Mouse (Mus musculus) adrenal gland, adult (tissue): ENCODE data around the gene Adam19.

Experiments used
- DNase-seq, 2 experiments: peaks; one replicate each; pipeline ENCODE4 v3.0.0; 2022 to 2023; ENCODE audit warnings: low spot score in 1 of 2; ENCODE audit not compliant: inconsistent age in 2 of 2

The Adam19 gene

DNA sequence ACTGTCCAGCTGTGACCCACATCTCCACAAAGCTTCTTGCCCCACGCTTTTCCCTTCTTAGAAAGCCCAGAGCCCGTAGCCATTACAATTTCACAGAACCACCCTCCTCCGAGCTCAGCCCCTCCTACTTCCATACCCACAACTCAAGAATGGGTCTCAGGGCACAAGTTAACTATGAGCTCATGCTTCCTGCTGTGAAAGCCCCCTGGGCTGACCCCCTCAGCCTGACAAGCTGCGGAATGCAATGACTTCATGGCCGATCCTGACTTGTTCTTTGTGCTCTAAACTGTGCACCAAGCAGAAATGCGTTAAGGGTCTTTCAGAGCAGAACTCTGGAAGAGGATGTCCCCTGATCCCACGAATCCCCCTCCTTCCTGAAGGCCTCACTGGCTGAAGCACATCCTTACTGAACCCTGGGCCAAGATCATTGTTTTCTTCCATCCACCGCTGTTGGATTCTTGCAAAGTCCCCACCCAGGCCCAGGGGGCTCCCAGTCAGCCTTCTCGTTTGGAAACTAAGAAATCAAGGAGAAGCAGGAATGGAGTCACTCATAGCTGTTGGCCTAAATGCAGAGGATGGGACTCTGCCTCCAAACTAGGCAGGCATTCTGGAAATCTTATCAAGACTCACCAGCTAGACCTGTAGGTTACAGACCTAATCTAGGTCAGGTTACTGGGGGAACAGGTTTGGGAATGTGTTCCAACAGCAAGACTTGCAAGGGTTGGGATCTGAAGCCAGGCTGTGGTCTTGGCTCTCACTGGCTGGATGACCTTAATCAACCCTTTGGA, 39.9 kb downstream of the Adam19 start:
- peak in 1 of 2 experiments; percentile 59 for DNase-seq

DNA sequence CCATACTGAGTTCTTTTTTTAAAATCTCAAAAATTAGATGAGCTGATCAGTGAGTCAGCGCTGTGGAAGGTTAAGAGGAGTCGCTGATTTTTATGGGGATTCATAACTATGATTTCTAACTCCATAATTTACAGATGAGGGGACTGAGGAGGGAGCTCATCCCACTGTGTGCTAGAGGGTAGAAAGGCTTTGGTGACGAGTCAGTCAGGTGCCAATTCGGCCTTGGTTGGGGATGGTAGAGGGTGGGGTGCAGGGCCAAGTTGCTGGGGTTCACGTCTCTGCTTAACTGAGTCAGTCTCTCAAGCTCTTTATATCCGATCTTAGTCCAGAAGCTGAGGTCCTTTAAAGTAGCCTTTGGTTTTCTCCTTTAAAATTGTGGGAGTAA, 40.5 kb downstream of the Adam19 start:
- no peak for DNase-seq

DNA sequence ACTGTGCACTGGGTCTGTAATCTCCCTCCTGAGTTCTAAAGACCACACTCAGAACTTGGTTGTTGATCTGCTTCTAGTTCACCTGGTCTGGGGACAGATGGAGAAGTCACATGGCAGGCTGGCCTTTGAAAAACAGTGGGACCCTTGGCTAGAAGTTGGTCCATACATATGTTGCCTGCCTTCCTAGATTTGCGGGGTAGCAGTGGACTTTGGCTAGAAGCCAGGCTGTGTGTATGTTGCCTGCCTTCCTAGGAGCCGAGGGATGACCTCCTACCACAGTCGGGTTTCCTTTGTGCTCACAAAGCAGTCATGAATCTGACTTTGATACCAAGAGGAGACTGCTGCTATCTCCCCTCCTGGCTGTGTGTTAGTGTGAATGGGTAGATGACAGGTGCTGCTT, 41.3 kb downstream of the Adam19 start:
- DNase-seq = no peak

DNA sequence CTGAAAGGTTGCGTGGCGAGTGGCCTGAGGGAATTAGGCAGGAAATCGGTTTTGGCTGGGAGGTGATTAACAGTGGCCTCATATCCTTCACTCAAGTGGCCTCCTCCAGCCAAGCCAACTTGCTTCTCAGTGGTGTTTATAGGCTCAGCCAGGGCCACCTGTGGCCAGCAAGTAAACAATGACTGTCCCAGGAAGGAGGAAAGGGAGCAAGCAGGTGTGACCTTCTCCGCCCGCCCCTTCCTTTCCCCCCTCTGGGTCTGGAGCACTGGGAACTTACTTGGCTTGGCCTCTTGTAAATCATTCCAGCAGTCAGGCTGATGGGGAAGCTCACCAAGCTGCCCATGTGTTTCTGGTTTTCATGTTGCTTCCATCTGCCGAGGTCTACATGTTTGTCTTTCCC, 46.3 kb downstream of the Adam19 start:
- no peak for DNase-seq

DNA sequence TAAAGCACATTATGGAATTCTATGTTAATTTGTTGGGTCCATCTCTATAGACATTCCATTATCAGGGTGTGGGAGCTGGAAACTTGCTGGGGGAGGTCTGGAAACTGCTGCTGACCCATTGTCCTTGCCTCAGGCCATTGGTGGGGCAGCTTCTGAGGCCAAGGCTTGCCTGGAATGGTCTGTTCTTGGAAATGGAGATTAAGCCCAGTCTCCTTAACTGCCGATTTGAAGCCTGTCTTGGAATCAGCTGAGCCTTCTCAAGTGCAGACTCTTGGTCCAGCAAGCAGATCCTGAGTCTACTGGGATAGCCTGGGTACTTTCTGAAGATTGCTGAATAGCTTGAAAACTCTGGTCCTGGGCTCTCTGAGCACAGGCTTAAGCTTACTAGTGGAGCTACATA, 51.3 kb downstream of the Adam19 start:
- no peak for DNase-seq

DNA sequence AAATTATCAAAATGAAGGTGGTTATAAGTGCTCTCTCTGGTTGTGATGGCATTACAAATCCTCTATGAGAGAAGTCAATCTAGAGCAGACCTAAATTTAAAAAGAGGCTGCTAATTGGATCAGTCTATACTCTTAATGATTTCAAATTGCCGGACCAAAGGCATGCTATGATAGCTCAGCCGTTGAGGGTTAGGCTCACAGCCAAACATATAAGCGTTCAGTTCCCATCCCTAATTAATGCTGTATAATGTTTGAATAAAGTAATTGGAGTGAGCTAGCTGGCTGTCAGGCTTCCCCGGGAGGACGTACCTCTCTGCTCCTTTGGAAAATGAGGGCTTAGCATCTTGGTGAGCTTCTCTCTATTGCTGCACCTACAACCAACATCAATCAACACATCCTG, 53.4 kb downstream of the Adam19 start:
- DNase-seq = no peak

DNA sequence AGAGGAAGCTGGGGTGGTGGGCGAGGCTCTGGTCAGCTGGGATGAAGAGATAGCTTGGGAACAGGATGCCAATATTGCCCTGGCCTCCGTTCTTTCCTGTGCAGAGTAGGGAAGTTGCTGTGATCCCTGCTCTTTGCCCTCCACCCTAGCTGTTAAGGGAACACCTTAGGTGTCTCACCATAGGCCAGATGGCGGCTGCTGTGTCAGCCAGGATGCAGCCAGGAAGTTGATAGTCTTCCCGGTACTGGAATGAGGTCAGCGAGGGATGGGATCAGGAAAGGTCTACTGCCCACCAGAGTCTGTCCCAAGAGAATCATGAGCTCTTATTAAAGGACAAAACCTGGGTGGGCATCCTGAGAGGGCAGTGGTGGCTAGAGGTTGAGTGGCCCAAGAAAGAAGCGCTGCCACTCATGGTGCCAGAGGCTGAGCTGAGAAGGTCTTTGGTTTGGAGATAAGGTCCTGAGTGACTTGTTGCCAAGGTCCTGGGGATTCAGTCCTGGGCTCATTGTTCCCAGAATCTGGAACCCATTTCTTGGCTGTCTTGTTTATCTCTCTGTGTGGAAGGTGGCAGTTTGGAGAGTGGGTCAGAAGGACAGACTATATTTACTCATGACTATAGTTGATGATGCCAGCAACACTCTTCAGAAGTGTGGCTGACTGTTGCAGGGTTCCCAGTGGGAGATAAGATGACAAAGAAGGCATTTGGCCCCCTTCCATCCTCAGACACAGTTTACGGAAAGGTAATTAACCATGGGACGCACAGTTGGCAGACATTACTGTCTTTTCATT, 54.6 kb downstream of the Adam19 start:
- no peak for DNase-seq

DNA sequence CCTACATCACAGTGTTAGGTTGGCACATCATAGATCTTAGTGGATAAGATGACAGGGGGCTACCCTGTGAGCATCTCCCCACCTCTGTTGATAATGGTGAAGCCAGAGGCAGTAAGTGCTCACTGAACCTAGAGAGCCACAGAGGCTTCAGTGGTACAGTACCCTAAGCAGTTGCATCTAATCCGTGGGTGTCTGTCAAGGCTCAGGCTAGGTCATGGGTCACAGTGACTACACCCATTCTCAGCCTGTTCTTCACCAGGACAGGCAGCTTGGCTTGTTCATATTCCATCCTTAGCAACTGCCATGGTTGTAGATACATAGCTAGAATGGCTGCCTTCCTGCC, 55.1 kb downstream of the Adam19 start:
- no peak for DNase-seq

DNA sequence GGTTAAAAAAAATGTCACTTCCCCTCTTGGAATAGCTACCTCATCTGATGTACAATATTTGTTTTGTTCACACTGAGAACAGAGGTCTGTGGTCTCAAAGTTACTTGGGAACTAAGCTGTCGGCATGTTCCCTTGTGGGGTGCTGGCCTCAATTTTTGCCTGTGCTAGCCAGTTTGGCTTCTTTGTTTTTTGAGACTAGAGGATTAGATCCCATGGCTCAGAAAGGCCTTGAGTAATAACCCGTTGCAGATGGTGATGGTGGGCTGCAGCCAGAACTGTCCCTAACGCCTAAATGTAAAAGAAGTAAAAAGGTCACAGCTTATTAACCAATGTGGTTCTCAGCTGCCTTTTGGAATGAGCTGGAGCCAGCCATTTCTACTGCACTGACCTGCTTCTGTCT, 57.4 kb downstream of the Adam19 start:
- no peak for DNase-seq

DNA sequence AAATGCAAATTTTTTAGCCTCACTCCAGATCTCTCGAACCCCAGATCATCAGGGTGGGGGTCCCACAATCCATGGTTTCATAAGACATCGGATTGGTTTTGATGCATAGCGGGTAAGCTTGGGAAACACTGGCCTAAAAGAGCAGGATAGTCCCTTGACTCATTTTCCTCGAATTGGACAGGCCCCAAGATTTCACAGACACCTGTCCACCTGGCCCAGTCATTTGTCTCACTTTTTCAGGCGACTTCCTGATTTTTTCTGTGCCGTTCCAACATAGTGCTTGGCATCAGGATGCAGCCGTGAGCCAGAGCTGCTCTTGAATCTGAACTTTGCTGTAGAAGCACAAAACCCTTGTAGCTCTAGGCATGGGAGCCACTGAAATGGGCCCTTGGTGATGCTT, 58.4 kb downstream of the Adam19 start:
- DNase-seq = no peak

DNA sequence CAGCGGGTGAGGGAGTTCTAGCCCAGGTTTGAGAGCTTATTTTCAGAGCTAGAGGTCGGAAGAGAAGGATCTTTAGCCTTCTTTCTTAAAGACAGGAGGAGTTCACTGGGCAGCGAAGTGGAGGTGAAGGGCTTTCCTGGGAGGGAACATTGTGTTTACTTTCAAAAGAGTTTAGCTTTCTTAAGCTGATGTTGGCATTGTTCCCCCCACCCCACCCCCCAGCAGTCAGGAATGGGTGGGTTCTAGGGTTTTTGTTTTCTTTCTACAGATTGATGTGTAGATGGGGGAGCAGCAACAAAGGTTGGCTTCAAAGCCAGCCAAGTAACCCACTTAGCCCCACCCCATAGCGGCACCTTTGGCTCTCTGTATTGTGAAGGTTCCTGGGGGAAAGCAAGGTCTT, 59.2 kb downstream of the Adam19 start:
- no peak for DNase-seq

DNA sequence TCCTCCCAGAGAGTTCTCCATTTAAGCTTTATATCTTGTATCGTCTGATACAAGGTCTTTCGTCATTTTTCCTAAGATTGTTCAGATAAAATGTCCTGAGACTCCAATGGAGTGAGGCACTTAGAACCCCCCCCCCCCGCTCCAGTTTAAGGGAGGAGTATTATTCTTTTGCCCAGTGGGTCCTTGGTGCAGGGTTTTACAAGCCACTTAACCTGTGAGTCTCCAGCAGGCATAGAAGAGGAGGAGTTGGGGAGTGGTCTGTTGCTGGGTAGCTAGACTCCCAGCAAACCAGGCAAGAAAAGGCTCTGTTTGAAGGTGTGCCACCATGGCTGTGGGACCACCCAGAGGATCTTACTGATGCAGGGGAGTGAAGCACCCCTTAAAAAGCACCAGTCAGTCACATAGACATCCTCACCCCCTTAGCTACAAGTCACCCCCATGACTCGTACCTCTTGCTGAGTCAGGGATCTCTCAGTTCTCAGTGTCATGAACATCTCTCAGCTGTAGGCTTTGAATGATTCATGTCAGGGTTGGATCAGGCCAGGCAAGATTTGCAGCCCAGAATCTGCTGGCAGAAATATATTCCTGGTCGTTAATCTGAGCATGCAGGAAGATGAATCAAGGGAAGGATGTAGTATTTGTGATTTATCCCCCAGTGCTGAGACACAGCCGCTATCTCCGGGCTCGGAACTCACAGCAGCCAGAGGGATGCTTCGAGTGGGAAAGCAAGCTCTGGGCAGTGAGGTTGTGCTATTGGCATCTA, 59.8 kb downstream of the Adam19 start:
- DNase-seq = peak; percentile 42 to 66

DNA sequence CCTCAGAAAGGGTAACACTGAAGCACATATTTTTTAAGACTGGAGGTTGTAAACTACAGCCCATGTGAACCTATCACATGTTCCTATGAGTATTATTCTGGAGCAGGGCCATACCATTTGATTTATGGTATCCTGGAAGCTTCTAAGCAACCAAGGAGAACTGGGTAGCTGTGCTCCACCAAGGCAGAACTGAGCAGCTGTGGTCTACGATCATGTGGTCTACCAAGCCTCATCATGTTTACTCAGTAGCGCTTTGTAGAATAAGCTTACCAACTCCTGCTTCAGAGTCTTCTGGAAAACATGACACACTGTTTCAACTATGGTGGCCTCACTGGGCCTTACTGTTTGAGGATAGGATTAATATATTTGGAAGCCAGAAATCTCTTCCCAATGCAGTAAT, 60.7 kb downstream of the Adam19 start:
- DNase-seq = peak in 1 of 2 experiments; percentile 45

DNA sequence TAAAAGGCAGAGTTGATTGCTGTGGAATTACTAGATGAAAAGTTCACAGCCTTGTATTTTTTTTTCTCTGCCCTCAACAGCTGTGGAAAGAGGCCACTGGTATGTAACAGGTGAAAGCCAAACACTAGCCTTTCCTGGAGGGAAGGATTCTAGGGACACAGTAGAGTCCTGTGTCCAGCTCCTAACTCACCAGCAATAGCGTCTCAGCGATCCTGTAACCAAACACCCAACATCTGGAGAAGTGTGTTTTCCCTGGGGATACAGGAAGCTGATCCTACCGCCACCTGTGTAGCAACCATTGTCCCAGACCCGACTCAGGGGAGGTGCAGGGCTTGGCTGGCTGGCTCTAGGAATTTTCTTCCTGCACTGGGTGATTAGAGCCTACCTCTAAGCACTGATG, 63.8 kb downstream of the Adam19 start:
- no peak for DNase-seq

DNA sequence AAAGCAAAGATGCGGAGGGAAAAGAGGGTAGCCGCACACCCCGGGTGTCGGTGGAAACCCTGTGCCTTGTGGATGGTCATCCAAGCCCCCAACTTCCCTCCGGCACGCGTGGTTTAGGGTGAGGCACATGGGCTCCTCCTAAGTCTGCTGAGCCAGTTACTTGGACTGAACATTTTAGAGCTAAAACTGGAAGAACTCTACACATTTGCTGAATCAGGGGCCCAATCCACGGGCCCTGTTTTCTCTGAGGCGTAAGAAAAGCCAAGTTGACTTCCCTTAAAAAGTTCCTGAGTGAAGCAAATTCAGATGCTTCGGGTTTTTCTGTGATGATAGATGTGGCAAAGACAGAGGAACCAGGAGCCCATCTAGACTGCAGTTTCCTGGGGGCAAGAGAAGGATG, 64.3 kb downstream of the Adam19 start:
- no peak for DNase-seq

DNA sequence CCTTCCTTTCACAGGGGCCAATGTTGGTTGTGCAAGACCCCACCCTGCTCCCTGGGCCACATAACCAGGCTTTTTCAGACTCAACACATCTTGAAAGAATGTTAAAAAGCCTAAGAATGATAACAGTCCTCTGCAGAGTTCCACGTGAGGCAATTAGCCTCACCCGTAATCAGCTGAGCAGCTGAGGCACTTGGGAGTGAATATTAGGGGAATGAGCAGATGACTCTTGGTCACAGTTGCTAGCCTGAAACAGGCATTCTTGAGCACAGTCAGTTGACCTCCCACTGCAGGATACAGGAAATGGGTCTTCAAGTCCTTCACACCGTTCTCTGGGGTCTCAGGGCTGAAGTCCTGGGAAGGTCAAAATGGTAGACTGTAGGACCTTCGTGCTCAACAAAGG, 65.9 kb downstream of the Adam19 start:
- DNase-seq = no peak

DNA sequence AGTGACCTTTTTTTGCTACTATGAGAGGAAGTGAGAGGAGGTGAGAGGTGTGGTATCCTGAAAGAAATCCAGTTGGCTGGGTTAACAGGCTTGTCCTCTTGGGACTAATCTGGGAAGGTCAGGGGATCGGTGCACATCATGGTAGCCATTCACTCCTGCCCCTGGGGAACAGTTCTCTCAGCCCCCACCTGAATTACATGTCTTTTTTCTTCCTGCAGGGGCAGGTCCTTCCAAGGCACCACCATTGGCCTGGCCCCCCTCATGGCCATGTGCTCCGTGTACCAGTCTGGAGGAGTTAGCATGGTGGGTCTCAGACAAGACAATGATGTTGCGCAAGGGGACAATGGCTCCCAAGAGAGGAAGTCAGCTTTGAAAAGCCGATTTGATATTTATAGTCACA, 67.1 kb downstream of the Adam19 start:
- DNase-seq = peak in 1 of 2 experiments; percentile 40

DNA sequence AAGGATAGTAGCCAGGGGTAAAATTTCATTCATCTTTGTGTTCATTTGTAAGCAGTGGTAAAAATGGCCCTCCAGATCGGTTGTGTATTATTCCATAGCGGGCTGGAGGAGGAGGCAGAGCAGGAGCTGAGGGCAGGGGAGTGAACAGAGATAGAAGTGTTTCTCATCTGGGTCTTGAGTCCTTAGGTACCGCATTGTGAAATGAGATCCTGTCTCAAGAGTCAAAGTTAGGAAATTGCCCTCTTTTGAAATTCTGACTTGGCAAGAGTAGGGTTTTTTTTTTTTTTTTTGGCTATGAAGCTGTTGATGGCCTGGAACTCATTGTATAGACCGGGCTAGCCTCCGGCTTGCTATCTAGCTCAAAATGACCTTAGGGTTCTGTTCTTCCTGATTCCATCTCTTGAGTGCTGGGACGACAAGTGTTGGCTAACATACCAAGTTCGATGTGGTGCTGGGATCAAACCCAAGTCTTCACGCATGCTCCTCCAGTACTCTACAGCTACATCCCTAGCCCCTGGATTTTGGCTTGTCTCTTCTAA, 67.6 kb downstream of the Adam19 start:
- DNase-seq = no peak

DNA sequence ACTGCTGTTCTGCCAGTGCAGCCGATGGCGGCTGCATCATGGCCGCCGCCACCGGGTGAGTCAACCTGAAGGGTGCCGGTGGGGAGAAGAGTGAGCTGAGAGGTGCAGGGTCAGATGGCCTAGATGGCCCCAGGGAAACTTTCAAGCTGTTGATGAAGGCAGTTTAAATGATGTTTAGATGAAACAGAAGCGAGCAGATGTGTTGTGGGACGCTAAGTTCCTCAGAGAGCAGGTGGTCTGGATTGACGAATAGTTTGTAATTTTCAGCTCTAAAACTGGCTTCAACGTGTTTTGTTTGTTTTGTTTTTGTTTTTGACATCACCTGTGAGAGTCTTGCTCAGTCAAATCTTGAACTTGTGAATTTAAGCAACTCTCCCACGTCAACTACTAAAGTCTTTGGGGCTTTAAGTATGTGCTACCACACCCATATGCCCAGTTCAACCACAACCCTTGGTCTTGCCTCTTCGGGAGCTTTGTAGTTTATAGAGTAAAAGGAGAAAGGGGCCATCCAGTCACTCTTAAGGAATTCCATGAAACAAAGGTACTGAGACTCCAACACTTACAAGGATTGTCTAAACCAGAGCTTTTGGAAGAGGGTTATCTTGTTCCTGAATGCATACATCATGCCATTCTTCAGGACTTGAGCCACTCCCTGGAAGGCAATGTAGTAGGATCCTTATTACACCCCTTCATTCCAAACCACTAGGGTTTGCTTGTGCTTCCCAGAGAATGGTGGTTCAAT, 69.5 kb downstream of the Adam19 start:
- no peak for DNase-seq

DNA sequence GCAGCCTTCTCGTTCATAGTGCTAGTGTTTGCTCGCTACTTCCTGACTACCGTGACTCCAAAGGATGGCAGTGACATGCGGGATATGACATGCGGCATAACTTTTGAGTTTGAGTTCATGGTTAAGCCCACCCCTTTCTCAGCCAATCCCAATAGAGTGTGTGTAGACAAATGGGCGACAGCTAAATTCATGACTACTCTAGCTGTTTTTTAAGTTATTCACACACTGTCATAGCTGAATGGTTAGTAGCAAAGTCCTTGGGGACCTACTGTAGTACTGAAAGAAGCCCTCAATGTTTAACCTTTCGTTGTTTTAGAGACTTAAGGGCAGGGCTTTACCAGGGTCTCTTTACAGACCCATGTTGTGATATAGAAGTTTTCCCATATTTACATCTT, 70.0 kb downstream of the Adam19 start:
- DNase-seq = no peak

DNA sequence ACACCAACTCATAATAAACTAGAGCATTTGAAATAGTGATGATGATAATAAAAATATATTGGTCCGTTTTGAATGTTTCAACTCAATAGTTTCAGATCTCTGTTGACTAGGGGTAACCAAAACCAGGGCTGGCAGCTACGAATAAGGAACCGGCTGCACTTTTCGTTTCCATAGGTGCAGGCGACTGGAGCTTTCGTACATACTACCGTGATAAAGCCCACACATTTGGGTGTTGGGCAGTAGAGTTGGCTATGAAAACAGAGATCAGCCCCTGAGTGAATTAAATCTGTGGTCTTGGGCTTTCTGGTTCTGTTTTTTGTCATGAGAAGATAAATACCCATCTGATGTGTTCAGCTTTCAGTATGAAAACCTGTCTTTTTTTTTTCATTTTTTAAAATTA, 70.5 kb downstream of the Adam19 start:
- DNase-seq = no peak
